Mouse (Mus musculus) lung, postnatal 10 days (tissue): ENCODE results near the gene Kctd7.

Experiments used
- DNase-seq: peaks from one replicate; pipeline ENCODE4 v3.0.0; 2021

Kctd7 gene

DNA sequence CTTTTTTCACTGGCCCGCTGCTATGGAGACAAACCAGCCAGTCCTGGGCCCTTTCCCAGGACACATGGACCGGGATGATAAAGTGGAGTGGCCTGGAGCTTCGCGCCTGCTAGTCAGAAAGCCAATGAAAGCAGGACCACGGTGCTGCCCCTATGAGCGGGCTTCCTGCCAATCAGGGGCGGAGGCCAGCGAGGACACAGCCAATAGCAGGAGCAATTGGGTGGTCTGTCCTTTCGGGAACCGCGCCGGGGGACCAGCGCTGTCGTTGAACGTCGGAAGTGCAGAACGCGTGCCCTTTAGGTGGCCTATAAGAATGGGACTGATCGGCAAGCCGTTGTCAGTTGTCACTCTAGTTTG lies 706 bp upstream of the Kctd7 start:
- peak; percentile 85 for DNase-seq

DNA sequence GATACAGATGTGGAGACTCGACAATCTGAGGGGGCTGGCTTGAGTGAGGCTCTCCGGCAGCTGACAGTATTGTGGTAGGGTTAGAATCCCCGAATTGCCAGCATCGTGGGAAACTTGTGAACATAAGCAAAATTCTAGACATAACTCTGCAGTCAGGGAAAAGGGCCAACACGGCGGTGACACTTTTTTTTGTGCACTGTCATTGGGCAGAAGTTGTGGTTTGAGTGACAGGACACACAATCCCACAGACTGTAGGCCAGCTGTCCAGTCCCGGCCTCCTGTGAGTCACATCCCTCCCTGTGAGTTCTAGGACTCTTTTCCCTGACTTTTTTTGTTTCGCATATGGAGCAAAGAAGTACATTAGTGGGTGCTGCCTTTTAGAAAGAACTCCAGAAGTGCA lies 1.3 kb downstream of the Kctd7 start:
- DNase-seq: peak; percentile 43

DNA sequence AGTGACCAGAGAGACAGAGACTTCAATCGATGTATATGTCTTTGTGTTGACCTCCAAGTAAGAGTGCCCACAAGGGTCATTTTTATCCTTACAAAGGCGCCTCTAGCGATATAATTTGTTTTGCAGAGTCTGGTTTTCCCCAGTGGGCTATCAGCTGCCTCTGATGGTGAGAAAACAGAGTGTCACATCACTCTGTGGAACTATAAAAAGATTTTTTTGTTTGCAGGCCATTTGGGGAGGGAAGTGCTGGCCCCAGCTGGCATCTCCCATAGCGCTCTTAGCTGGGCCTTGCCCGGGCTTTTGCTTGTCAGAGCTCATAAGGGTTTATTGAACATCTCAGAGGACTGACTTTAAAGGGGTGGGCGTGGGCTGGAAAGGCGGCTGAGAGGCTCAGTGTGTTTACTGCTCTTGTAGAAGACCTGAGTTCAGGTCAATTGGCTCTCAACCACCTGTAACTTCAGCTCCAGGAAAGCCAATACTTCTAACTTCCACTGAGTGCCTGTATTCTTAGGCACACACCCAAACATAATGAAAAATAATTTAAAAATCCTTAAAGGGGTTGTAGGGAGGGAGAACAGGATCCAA lies 5.2 kb downstream of the Kctd7 start:
- no peak for DNase-seq

DNA sequence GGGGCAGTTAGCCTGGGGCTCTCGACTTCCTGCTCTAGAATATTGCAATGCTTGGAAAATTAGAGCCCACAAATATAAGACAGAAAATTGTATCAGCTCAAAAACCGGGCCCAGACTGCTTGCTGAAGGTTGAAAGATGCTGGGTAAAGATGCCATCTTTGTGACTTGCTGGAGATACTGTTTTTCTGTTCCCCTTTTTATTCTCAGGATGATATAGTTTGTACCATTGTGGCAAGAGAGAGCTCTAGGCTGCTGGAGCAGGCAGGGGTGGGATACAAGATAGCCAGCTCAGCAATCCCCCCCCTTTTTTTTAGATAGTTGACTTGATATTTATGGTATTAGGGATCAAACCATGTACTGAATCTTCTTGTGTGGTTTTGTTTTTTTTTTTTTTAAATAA lies 9.6 kb downstream of the Kctd7 start:
- DNase-seq: no peak

DNA sequence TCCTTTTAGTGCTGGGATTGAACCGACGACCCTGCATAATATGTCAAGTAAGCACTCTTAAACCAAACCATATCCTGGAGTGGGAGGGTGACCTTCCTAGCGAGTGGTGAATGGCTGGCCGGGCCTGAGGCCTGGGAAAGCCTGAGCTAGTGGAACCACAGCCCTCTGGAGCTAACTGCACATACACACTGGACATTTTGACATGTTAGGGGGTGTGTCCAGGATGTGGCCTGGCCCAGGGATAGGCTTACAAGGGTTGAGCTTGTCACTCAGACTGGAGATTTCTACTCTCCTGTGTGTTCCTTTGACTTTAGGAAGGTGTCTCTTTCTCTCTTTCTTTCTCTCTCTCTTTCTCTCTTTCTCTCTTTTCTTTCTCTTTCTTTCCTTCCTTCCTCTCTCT lies 13.9 kb downstream of the Kctd7 start:
- DNase-seq: no peak

DNA sequence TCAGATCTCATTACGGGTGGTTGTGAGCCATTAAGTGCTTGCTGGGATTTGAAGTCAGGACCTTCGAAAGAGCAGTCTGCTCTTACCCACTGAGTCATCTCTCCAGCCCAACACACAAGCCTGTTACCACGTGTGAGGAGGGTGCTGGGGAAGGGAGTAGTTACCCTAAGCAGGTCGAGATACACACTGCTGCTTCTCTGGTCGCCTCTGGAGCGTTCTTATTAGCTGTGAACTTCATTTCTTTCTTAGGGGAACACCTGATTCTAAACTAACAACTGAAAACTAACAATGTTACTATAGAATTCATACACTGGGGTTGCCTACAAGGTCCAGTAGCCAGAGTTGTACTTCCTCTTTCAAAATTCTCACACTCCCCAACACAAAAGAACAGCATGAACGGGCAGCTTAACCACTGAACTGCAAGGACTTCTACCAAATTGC lies 15.1 kb downstream of the Kctd7 start:
- DNase-seq: no peak

DNA sequence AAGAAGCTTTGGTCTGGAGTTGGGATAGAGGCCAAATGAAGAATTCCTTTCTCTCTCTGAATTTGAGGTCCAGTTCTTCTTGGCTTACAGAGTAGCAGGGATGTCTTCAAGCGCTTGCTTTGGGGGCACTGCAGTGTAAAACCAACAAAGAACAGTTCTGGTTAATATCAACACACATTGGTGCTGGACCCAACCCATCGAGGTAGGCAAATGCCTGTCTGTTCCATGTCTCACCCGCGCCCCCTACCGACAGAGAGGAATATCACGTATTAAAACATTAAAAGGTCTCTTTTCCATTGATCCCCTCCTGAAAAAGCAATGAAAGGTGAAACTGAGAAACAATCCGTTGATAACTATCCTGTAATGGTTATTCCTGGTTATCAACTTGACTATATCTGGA lies 19.0 kb downstream of the Kctd7 start:
- peak; percentile 88 for DNase-seq

DNA sequence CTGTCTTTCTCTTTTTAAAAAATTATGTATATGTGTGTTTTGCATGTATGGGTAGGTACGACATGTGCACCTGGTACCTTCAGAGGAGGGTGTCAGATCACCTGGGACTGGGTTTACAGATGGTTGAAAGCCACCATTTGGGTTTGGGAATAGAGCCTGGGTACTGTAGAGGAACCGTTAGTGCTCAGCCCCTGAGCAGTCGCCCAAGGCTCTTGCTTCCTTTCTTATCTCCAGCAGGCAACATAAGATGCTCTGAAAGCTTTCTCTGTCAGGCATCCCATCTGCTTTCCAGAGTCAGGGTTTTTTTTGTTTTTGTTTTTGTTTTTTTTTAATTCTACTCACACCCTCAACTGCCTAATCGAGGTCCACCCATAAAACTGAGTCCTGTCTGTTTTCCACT lies 20.6 kb downstream of the Kctd7 start:
- DNase-seq: no peak

DNA sequence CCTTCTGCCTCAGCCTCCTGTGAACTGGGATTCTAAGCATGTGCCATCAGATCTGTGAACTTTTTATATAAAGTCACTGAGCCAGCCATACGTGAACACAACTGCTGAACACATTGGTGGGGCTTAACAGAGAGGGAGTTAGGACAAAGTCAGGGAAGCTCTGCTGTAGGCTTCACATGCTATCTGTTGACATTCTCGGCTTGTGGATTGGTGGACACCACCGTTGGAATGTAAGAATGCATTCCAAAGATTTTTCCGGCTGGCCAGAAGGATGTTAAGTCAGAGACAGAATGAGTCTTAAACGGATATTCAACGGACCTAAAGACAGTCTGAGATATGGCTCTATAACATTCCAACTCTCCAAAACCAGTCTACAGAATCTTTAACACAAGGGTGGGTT lies 24.4 kb downstream of the Kctd7 start:
- DNase-seq: peak; percentile 32

DNA sequence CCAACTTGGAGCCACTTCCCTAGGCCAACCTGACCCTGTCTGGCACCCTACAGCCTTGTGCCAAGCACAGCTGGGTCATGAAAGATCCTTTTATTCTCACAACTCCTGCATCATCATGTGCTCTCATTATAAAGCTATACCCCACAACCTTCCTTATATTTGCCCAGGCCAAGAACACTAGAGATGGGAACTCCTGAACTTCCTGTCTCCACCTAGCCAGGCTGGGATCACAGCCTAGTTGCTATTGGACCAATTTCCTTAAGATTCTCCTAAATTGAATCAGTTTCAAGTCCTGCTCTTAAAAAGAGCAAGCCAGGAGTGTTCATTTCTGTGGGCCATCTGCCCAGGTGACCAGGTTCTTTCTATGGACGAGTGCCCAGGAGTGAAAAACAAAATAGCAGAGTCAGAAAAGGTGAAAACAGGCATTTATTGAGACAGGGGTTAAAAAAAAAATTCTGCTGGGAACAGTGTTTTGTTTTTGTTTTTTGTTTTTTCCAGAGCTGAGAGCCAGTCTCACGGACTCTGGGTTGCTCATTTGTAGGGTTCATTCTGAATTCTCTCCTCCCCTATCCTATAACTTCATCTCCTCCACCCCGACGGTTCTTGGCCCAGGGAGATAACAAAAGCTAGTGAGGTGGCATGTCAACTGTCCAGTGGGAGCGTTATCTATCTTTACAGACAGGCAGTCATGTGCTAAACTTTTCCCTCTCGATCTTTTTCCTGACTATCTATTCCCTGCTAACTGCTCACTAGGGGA lies 26.2 kb downstream of the Kctd7 start:
- DNase-seq: no peak

DNA sequence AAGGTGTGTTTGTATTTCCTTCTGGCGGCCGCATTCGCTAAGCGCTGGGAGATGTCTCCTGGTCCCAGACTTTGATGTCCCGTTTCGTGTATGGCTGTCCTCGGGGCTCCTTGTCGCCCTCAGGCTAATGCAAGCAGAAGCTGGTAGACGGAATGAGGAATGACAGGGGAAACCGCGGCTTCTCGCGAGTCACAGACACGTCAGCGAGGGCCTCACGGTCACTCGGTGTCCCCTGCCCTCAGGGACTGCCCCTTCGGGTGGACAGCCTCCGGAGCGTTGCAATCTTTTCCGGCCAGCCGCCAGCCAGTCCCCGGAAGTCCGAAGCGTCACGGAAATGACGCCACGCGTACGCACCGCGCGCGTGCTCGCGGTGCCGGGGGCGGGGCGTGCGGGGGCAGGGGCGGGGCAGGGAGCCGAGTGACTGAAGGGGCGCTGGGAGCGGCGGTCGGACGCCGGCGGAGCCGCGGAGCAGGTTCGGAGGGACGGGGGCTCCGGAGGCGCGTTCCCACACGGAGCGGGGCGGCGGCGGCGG lies 26.8 kb downstream of the Kctd7 start, which contains the start of gene Rabgef1:
Gene Rabgef1, plus strand, starts transcription at position 376 of the 532 bp plus-strand sequence.
- DNase-seq: peak; percentile 97

DNA sequence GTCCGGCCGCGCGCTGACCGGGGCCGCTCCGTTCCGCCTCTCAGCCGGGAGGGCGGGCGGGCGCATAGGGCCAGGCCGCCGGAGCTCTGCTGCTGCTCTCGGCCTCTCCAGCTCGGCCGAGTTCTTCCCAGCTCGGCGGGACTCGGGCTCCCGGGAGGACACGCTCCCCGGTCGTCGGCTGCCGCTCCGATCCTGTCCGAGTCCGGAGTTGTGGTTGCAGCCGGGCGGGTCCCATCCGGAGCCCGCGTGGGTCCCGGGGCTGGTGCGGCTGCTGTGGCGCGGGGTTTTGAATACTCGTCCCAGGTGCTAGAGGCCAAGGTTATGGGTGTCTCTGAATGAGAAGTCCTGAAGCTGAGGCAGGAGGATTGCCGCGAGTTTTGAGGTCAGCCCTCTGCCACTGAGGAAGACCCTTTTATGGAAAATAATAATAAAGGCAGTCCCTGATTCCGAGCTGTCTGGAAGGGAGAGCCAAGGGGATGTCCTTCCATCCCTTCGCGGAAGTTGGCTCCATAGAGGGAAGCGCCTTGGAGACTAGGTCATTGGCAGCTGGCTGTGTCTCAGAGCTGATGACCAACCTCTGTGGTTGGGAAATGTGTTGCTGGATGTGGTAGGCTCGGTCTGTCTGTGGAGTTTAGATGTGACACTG lies 27.4 kb downstream of the Kctd7 start:
- peak; percentile 70 for DNase-seq

DNA sequence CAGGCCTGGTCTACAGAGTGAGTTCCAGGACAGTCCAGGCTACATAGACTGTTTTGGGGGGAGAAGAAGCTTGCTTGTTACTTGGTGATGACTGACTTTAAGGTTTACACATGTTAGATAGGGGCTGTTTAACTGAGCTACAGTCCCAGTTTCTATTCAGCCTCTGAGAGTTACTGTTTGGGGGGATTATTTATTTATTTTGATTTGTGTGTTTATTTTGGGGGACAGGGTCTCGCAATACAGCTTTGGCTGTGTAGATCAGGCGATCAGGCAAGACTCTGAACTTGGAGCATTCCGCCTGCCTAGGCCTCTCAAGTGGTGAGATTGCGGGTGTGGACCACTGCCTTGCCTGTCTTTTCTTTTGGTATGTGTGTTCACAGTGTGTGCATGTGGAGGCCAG lies 28.4 kb downstream of the Kctd7 start:
- DNase-seq: no peak

DNA sequence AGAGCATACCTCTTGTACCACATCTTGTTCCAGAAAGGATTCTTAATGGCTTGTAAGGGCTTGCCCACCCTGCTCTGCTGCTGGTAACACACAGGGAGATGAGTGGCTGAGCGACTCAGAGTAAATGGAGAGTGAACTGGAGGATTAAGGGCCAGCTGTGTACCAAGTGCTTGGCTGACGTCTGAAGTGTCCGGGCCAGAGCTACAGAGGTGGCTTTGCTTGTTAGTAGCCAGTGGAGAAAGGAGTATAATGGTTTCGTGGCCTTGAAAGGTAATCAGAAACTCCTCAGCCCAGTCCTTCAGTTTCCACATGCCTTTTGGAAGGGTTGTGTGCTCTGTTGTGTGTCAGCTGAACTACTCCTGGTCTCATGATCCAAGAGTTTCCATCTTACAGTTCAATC lies 33.2 kb downstream of the Kctd7 start:
- DNase-seq: peak; percentile 45

DNA sequence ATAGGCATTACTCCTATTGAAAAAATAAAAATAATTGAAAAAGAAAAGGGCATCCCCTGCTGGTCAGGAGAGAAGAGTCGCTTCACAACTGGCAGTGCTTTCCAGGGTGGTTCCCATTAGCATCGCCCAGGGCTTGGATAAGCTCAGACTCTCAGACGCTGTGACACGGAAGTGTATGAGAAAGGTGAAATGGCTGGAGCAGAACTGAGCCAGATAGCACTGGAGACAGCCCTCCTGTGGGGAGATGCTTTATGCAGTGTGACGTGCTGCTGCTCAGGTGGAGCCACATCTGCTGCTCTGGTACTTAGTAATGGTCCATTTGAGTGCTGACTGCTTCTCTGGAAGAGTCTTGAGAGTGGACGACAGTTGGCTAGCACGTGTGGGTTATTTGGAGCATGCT lies 35.7 kb downstream of the Kctd7 start:
- DNase-seq: no peak

DNA sequence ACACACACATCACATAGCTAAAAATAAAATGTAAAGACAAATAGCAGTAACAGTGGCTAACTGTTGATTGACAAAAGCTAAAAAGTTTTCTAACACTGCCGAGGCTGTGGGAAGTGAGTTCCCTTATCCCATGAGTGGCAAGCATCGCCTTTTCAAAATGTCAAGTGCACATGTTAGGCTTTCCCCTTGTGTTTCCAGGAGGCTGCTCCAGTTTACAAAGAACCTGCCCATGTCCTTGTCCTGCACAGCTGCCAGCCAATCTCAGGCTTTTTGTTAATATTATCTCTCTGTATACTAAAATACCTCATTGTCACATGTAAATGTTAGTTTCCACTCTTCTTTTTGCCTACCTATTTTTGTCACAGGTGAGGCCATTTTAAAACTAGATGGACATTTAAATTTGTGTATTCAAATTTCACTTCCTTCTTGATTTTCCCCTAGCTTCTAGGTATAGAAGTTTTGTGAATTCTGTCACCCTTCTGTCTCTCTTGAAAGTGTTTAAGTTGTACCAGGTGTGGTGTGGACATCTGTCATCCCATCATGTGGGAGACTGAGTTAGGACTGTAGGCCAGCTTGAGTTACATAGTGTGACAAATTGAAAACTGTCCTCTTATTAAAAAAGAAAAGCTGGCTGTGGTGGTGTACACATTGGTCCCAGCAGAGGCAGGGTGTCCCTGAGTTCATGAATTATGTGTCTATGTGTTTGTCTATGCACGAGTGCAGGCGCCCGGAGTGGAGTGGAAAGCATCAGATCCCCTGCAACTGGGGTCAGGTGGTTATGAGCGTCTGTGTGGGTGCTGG lies 37.3 kb downstream of the Kctd7 start:
- DNase-seq: no peak

DNA sequence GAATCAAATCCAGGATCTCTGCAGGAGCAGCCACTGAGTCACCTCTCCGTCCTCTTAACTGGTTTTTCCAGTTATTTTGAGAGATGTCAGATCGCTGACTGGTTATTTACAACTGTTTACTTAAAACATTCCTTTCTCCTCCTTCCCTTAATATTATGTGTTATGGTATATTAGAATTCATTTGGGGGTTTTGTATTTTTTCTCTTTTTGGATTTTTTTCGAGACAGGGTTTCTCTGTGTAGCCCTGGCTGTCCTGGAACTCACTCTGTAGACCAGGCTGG lies 37.8 kb downstream of the Kctd7 start:
- DNase-seq: no peak

DNA sequence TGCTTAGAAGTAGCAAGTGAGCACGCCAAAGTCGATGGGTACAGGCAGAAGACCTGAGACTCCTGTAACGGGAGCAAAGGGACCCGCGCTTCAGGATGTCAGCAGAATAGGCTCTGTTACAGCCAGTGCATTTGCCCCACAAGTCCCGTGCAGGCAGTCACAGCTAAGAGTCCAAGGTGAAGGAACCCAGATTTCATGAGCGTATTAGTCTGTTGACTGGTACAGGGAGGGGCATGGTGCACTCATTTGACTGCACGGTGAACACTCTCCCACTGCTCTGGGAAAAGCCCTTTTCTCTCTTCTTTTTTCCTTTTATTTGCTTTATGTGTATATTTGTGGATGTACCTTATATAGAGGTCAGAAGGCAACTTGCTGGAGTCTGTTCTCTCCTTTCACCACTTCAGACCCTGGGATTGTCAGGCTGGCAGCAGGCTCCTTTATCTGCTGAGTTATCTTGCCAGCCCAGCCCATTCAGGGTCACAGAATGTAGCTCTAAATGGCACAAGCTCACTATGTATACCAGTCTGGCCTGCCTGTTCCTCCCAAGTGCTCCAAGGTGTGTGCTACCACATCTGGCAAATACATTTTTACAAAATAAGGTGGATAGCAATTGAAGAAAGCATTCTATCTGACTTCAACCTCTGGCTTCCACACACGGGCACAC lies 39.7 kb downstream of the Kctd7 start:
- no peak for DNase-seq

DNA sequence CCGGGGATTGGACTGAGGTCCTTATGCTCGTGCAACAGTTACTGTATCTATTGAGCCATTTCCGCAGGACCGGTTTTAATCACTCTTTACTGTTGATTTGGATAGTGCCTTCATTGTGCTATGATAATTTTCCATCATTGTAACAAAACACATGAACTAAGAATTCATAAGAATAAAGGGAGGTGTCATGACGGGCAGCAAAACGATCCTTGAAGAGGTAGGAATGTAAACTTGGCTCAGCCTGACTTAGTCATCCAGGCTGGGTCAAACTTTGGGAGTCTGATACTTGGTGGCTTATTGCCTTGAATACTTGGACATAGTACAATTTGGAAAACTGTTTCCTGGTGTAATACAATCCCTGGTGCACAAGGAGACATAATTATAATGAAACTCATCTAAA lies 40.7 kb downstream of the Kctd7 start:
- DNase-seq: no peak

DNA sequence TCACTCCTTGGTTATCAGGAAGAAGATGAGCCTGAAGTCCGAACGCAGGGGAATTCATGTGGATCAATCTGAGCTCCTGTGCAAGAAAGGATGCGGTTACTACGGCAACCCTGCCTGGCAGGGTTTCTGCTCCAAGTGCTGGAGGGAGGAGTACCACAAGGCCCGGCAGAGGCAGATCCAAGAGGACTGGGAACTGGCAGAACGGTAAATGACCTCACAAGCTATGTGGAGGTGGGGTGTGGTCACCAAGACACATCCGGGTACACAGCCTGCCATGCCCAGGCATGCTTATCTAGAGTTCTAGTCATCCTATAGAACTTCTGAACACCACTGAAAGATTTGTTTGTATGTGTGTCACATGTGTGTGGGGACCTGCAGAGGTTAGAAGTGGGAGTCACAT lies 42.7 kb downstream of the Kctd7 start:
- DNase-seq: no peak

DNA sequence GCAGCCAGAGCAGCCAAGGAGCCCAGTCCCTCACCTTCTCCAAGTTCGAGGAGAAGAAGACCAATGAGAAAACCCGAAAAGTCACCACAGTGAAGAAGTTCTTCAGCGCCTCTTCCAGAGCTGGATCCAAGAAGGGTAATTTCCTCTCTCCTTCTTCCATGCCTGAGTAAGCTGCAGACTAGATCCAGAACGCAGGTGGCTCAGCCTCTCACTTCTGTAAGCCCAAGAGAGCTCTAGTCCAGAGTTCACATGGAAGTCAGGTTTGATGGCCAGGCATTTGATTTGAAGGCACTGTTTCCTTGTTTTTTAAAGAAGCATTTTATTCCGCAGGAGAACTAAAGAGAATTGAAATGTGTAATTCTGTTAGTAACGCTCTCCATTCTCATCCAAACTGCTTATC lies 46.2 kb downstream of the Kctd7 start:
- DNase-seq: no peak

DNA sequence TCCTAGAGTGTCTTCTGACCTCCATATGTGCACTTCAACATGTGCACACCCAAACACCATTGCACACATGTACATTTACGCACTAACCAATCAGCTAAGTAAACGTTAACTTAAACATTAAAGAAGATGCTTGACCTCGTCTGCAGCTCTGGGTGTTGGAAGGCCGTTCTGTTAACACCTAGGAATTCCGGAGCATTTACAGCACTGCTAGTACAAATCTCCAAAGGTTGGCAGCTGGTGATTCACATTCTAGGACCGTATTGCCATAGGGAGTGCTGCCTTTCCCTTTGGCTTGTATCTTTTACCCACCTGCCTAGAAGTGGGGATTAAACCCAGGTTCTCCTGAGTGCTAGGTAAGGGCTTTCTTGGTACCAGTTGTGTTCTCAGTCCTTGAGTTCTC lies 47.2 kb downstream of the Kctd7 start:
- DNase-seq: no peak

DNA sequence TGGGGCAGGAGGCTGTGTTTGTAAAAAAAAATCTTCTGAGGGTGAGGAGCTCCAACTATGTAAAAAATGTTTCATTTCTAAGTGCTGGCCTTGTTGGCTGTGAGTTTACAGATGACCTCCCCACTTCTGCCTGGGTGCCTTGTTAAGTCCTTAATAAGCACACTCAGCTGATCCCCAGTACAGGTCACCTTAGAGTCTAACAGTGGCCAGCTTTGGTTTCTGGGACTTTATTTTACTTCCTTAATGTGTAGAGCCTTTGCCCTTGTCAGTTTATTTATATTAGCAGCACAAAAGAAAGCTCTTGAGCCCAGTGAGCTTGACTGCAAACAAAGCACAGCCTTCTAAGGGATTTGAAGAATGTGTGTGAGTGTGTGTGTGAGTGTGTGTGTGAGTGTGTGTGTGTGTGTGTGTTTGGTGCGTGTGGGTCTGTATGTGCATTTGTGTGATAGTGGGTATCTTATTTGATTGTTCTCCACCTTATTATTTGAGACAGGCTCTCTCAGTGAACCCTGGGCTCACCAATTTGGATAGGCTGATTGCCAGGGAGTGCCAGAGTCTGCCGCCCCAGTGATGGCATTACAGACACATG lies 47.8 kb downstream of the Kctd7 start:
- peak; percentile 56 for DNase-seq
